Mouse (Mus musculus): ENCODE measurements around the gene Kif21b. TPM values are rescaled to one million over a fixed set of nuclear protein-coding genes. Genes with fewer than 3 reads are reported as not detected.

Kif21b gene
- polyA plus RNA-seq (2014; fragmentation: Nextera tagmentation; extraction: Ambion mirVana) = 3.2 and 3.3 TPM in 2 replicates

- peak; percentile 91 for ATAC-seq (ENCODE audit: low FRiP score, low TSS enrichment)
- Histone ChIP-seq H3K4me2 (replicated peaks; ENCODE audit: low read depth, low read length) (peak within 1 kb of the TSS; percentile 78), H3K27ac (ENCODE audit: low read depth, low read length) (no peak within 1 kb of the TSS), H3K9me3 (ENCODE audit: control insufficient read depth, low read length) (no peaks in the 10 kb centered on the region), H3K27me3 (ENCODE audit: control insufficient read depth, insufficient read depth, low read length) (peaks cover 3% of the 10 kb centered on the region; the same call in 1 of the 2 replicates), H3K4me1 (ENCODE audit: control insufficient read depth, insufficient read depth, low read length) (peaks cover 59% of the 10 kb centered on the region), H3K4me3 (ENCODE audit: low read length) (peak within 1 kb of the TSS; percentile 62), H3K36me3 (ENCODE audit: control insufficient read depth, insufficient read depth, low read length) (no peaks in the 10 kb centered on the region), H3K9ac (ENCODE audit: low read depth, low read length) (peak within 1 kb of the TSS; percentile 57)
- WGBS = 2% methylated on average over 40 of the region's 42 CpGs
Measured at GRCm38 (mm10) chr1:136130951-136131558, at the start of gene Kif21b. Gene Kif21b (plus strand): TSS chr1:136131389.

DNA sequence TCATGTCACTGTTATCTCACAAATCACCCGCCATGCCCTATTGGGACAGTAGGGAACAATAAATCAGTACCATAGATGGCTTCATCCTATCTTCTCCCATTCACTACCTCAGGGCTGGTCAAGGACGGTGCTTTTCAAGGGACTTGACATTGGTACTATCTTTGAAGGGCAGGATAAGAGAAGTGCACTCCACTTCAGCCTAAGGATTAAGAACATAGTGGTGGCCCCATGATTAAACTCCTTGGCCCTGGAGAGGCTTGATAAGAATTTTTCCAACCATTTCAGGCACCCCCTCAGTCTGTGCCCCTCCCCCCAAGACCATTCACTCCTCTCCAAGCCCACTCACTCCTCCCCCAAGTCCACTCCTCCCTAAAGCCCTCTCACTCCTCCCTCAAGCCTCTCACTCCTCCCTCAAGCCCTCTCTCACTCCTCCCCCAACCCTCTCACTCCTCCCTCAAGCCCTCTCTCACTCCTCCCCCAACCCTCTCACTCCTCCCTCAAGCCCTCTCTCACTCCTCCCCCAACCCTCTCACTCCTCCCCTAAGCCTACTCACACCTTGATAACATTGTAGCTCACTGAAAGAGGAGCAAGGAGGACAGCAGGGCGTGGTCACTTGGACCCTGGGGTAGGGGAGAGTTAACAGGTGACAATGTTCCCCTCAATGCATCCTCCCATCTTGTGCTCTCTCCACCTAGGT lies 45.1 kb upstream of the Kif21b start:
- peaks cover 3% of the 10 kb centered on the region; the same call in 1 of the 2 replicates for H3K9me3 ChIP-seq (ENCODE audit: control insufficient read depth, low read length)
- no peaks in the 10 kb centered on the region for H3K4me1 ChIP-seq (ENCODE audit: control insufficient read depth, insufficient read depth, low read length)
- ATAC-seq (ENCODE audit: low FRiP score, low TSS enrichment) = no peak
- no peaks in the 10 kb centered on the region for H3K36me3 ChIP-seq (ENCODE audit: control insufficient read depth, insufficient read depth, low read length)
- no peak overlapping the region for H3K4me3 ChIP-seq (ENCODE audit: low read length)
- H3K9ac ChIP-seq (ENCODE audit: low read depth, low read length) = no peak overlapping the region
- no peak overlapping the region for H3K27ac ChIP-seq (ENCODE audit: low read depth, low read length)
- H3K4me2 ChIP-seq (replicated peaks; ENCODE audit: low read depth, low read length) = no peak overlapping the region
- no peaks in the 10 kb centered on the region for H3K27me3 ChIP-seq (ENCODE audit: control insufficient read depth, insufficient read depth, low read length)
- WGBS = 89% methylated on average over 3 of the region's 3 CpGs

DNA sequence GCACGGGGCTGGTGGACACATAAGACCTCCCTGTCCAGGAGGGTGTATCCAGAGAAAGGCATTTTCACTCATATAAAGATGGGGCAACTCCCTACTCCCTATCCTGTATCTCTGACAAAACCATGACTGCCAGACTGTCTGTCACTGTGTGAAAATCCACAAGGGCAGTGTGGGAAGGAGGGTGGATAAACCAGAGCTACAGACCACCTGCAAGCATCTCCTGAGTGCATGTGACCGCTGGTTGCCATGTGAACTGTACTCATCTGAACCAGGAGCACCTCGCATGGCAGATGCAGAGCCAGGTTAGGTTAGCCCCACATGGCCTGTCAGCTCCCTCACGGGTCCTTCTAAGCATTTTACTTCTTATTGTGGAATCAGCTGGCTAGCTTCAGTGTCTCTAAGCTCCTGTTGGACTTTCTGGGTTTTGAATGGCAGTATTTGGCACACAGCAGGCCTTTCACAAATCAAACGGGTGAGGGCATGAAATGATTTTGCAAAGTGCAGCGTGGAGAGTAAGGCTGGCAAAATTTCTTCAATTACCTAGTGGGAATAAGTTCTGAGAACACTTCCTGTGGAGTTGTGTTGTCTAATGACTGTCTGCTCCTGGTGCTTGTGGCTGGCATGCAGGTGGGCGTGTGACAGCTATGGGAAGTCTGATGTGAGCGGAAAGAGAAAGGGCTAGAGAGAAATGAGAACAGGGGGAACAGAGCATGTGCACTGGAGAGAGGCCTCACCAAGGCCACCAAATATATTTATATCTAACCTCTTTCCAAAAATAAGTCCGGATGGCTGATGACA lies 41.6 kb upstream of the Kif21b start:
- no peak overlapping the region for H3K4me3 ChIP-seq (ENCODE audit: low read length)
- H3K27ac ChIP-seq (ENCODE audit: low read depth, low read length) = no peak overlapping the region
- WGBS = 82% methylated on average over 9 of the region's 9 CpGs
- no peak for ATAC-seq (ENCODE audit: low FRiP score, low TSS enrichment)
- H3K9me3 ChIP-seq (ENCODE audit: control insufficient read depth, low read length) = no peaks in the 10 kb centered on the region
- no peaks in the 10 kb centered on the region for H3K27me3 ChIP-seq (ENCODE audit: control insufficient read depth, insufficient read depth, low read length)
- H3K4me2 ChIP-seq (replicated peaks; ENCODE audit: low read depth, low read length) = no peak overlapping the region
- no peaks in the 10 kb centered on the region for H3K4me1 ChIP-seq (ENCODE audit: control insufficient read depth, insufficient read depth, low read length)
- no peak overlapping the region for H3K9ac ChIP-seq (ENCODE audit: low read depth, low read length)
- no peaks in the 10 kb centered on the region for H3K36me3 ChIP-seq (ENCODE audit: control insufficient read depth, insufficient read depth, low read length)

GRCm38 (mm10) chr1:136093726-136094125 lies 37.5 kb upstream of the Kif21b start:
- H3K9ac ChIP-seq (ENCODE audit: low read depth, low read length) = no peak overlapping the region
- no peaks in the 10 kb centered on the region for H3K9me3 ChIP-seq (ENCODE audit: control insufficient read depth, low read length)
- WGBS = 80% methylated on average over 3 of the region's 3 CpGs
- no peak overlapping the region for H3K27ac ChIP-seq (ENCODE audit: low read depth, low read length)
- no peaks in the 10 kb centered on the region for H3K36me3 ChIP-seq (ENCODE audit: control insufficient read depth, insufficient read depth, low read length)
- ATAC-seq (ENCODE audit: low FRiP score, low TSS enrichment) = no peak
- no peak overlapping the region for H3K4me3 ChIP-seq (ENCODE audit: low read length)
- no peaks in the 10 kb centered on the region for H3K27me3 ChIP-seq (ENCODE audit: control insufficient read depth, insufficient read depth, low read length)
- no peaks in the 10 kb centered on the region for H3K4me1 ChIP-seq (ENCODE audit: control insufficient read depth, insufficient read depth, low read length)
- no peak overlapping the region for H3K4me2 ChIP-seq (replicated peaks; ENCODE audit: low read depth, low read length)

GRCm38 (mm10) chr1:136094807-136095206 lies 36.4 kb upstream of the Kif21b start:
- H3K9me3 ChIP-seq (ENCODE audit: control insufficient read depth, low read length) = no peaks in the 10 kb centered on the region
- no peak for ATAC-seq (ENCODE audit: low FRiP score, low TSS enrichment)
- H3K4me2 ChIP-seq (replicated peaks; ENCODE audit: low read depth, low read length) = no peak overlapping the region
- H3K4me3 ChIP-seq (ENCODE audit: low read length) = no peak overlapping the region
- WGBS = 84% methylated on average over 5 of the region's 5 CpGs
- no peak overlapping the region for H3K27ac ChIP-seq (ENCODE audit: low read depth, low read length)
- no peaks in the 10 kb centered on the region for H3K4me1 ChIP-seq (ENCODE audit: control insufficient read depth, insufficient read depth, low read length)
- no peaks in the 10 kb centered on the region for H3K27me3 ChIP-seq (ENCODE audit: control insufficient read depth, insufficient read depth, low read length)
- H3K36me3 ChIP-seq (ENCODE audit: control insufficient read depth, insufficient read depth, low read length) = no peaks in the 10 kb centered on the region
- no peak overlapping the region for H3K9ac ChIP-seq (ENCODE audit: low read depth, low read length)

DNA sequence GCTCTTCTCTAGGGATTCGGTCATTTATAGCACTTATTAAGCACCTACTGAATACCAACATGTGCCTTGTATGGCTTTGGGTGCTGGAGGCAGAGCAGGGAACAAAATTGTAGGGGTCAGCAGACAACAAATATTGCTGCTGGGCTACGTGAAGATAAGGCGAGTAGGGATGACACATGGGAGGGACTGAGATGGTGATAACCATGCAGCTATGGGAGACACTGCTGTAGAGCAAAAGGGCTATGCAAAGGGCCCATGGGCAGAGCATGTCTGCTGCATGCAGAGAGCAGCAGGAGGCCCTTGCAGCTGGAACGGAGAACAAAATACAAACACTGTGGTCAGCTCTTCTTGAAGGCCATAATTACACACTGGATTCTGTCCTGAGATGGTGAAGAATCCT lies 29.1 kb upstream of the Kif21b start:
- no peak for ATAC-seq (ENCODE audit: low FRiP score, low TSS enrichment)
- WGBS = 79% methylated on average over 4 of the region's 4 CpGs

GRCm38 (mm10) chr1:136102551-136102950 lies 28.6 kb upstream of the Kif21b start:
- H3K4me1 ChIP-seq (ENCODE audit: control insufficient read depth, insufficient read depth, low read length) = 0 out of 2 replicates have a peak, but pooled peaks cover 2% of the 10 kb centered on the region
- WGBS = 68% methylated on average over 3 of the region's 3 CpGs
- no peak overlapping the region for H3K4me2 ChIP-seq (replicated peaks; ENCODE audit: low read depth, low read length)
- H3K27me3 ChIP-seq (ENCODE audit: control insufficient read depth, insufficient read depth, low read length) = no peaks in the 10 kb centered on the region
- H3K36me3 ChIP-seq (ENCODE audit: control insufficient read depth, insufficient read depth, low read length) = no peaks in the 10 kb centered on the region
- H3K9ac ChIP-seq (ENCODE audit: low read depth, low read length) = no peak overlapping the region
- H3K4me3 ChIP-seq (ENCODE audit: low read length) = no peak overlapping the region
- ATAC-seq (ENCODE audit: low FRiP score, low TSS enrichment) = no peak
- no peak overlapping the region for H3K27ac ChIP-seq (ENCODE audit: low read depth, low read length)
- H3K9me3 ChIP-seq (ENCODE audit: control insufficient read depth, low read length) = no peaks in the 10 kb centered on the region

More for the DNA sequence above, 29.1 kb upstream of the Kif21b start:
- Histone ChIP-seq H3K27me3 (ENCODE audit: control insufficient read depth, insufficient read depth, low read length) (no peaks in the 10 kb centered on the region), H3K4me1 (ENCODE audit: control insufficient read depth, insufficient read depth, low read length) (0 out of 2 replicates have a peak, but pooled peaks cover 2% of the 10 kb centered on the region), H3K27ac (ENCODE audit: low read depth, low read length) (no peak overlapping the region), H3K4me2 (replicated peaks; ENCODE audit: low read depth, low read length) (no peak overlapping the region), H3K9ac (ENCODE audit: low read depth, low read length) (no peak overlapping the region), H3K4me3 (ENCODE audit: low read length) (no peak overlapping the region), H3K36me3 (ENCODE audit: control insufficient read depth, insufficient read depth, low read length) (no peaks in the 10 kb centered on the region), H3K9me3 (ENCODE audit: control insufficient read depth, low read length) (no peaks in the 10 kb centered on the region)

GRCm38 (mm10) chr1:136102981-136103380 lies 28.2 kb upstream of the Kif21b start:
- no peaks in the 10 kb centered on the region for H3K9me3 ChIP-seq (ENCODE audit: control insufficient read depth, low read length)
- no peaks in the 10 kb centered on the region for H3K27me3 ChIP-seq (ENCODE audit: control insufficient read depth, insufficient read depth, low read length)
- H3K4me3 ChIP-seq (ENCODE audit: low read length) = no peak overlapping the region
- no peak overlapping the region for H3K9ac ChIP-seq (ENCODE audit: low read depth, low read length)
- WGBS = 45% methylated on average over 2 of the region's 2 CpGs
- no peaks in the 10 kb centered on the region for H3K36me3 ChIP-seq (ENCODE audit: control insufficient read depth, insufficient read depth, low read length)
- no peak overlapping the region for H3K4me2 ChIP-seq (replicated peaks; ENCODE audit: low read depth, low read length)
- 0 out of 2 replicates have a peak, but pooled peaks cover 2% of the 10 kb centered on the region for H3K4me1 ChIP-seq (ENCODE audit: control insufficient read depth, insufficient read depth, low read length)
- H3K27ac ChIP-seq (ENCODE audit: low read depth, low read length) = no peak overlapping the region
- ATAC-seq (ENCODE audit: low FRiP score, low TSS enrichment) = no peak
